ENCODE assay signal across 18 mouse cellular contexts in genomic region chr2:92540841-92541240, GRCm38 (mm10).
"Had no signal": no experiment of that assay in that cellular context is flagged by ENCODE, and none has a peak within 500 bp of the region (broad histone marks: within the 10 kb centered on the region; RNA-seq: fewer than 3 reads in every experiment).

No protein-coding gene starts in this region.

- DNase-seq: lung, adult 18-20 months; lung, embryonic 14.5 days; lung, postnatal 10 days; lung, postnatal 4 days; right cerebral cortex, adult 18-20 months; right cerebral cortex, postnatal 25 days; right cerebral cortex, postnatal 4 days; spleen, adult 18-20 months; thymus, adult 2 months; thymus, postnatal 25 days; thymus, postnatal 4 days had no signal

- H3K9me3 ChIP-seq: midbrain, embryonic 13.5 days; midbrain, embryonic 15.5 days; neural tube, embryonic 13.5 days had no signal

- H3K27me3 ChIP-seq: midbrain, embryonic 13.5 days; midbrain, embryonic 15.5 days; neural tube, embryonic 15.5 days had no signal

- H3K4me3 ChIP-seq: midbrain, embryonic 10.5 days; midbrain, embryonic 13.5 days; midbrain, embryonic 15.5 days; myocyte; neural tube, embryonic 13.5 days; neural tube, embryonic 15.5 days had no signal

- H3K27ac ChIP-seq: liver, embryonic 14.5 days; midbrain, embryonic 10.5 days; midbrain, embryonic 13.5 days; midbrain, embryonic 15.5 days; neural tube, embryonic 13.5 days; neural tube, embryonic 15.5 days had no signal

- ATAC-seq: midbrain, embryonic 13.5 days; midbrain, embryonic 15.5 days had no signal

- H3K9ac ChIP-seq: liver, embryonic 14.5 days; lung, embryonic 14.5 days; midbrain, embryonic 13.5 days; midbrain, embryonic 15.5 days; neural tube, embryonic 13.5 days; neural tube, embryonic 15.5 days had no signal

- H3K4me2 ChIP-seq: lung, embryonic 14.5 days; midbrain, embryonic 13.5 days; midbrain, embryonic 15.5 days; neural tube, embryonic 13.5 days; neural tube, embryonic 15.5 days had no signal

- H3K36me3 ChIP-seq: midbrain, embryonic 10.5 days; midbrain, embryonic 13.5 days; midbrain, embryonic 15.5 days; neural tube, embryonic 13.5 days; neural tube, embryonic 15.5 days had no signal
